Mouse (Mus musculus): Measurements from ENCODE around the gene Olfr1044. TPM values are rescaled to one million over a fixed set of nuclear protein-coding genes. Genes with fewer than 3 reads are reported as not detected.
"Not testable (repeated sequence)": the region's sequence is repeated elsewhere in the genome, so short reads cannot be mapped to it uniquely, and the experiment has no call there.

Olfr1044 gene
- polyA plus RNA-seq (2016; fragmentation: Nextera tagmentation; extraction: Ambion mirVana): not detected in 2 replicates

GRCm38 (mm10) chr2:86177720-86178119 lies at the start of gene Olfr1044:
TSS of gene Olfr1044 (minus strand) at chr2:86177820.
- H3K27me3 ChIP-seq (replicated peaks): no peaks in the 10 kb centered on the region
- H3K27ac ChIP-seq: no peak within 1 kb of the TSS
- no peak within 1 kb of the TSS for H3K4me2 ChIP-seq (replicated peaks)
- no peaks in the 10 kb centered on the region for H3K4me1 ChIP-seq
- no peak within 1 kb of the TSS for H3K4me3 ChIP-seq
- H3K36me3 ChIP-seq: no peaks in the 10 kb centered on the region
- H3K9ac ChIP-seq: no peak within 1 kb of the TSS
- no peaks in the 10 kb centered on the region for H3K9me3 ChIP-seq
- no peak for ATAC-seq (ENCODE audit: low FRiP score, low read depth)

GRCm38 (mm10) chr2:86219214-86219613 lies 41.6 kb upstream of the Olfr1044 start, which contains the start of gene Olfr1046:
TSS of gene Olfr1046 (minus strand) at chr2:86219314.
- H3K9ac ChIP-seq: no peak within 1 kb of the TSS
- no peaks in the 10 kb centered on the region for H3K9me3 ChIP-seq
- H3K4me3 ChIP-seq: no peak within 1 kb of the TSS
- no peaks in the 10 kb centered on the region for H3K27me3 ChIP-seq (replicated peaks)
- H3K36me3 ChIP-seq: no peaks in the 10 kb centered on the region
- no peak within 1 kb of the TSS for H3K27ac ChIP-seq
- H3K4me1 ChIP-seq: no peaks in the 10 kb centered on the region
- H3K4me2 ChIP-seq (replicated peaks): no peak within 1 kb of the TSS
- ATAC-seq (ENCODE audit: low FRiP score, low read depth): no peak
- WGBS: 72% methylated on average over 2 of the region's 2 CpGs

DNA sequence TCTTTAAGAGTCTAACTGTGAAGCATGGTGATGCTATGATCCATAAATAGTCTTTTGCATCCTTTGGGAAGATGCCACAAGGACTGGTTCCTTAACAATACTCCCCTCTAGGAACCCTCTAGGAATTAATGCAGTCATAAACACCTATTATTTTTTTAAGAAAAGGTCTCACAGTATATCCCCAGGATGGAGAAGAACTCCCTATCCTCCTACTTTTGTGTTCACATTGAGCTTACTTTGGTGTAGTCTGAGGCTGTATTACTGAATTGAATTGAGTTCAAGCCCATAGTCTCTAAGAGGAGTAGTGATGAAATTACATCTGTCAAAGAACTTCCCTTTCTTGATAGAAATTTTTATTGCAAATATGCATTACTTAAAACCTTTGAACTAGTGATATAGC lies 25.3 kb upstream of the Olfr1044 start, which contains the start of gene Olfr1045:
Gene Olfr1045 (minus strand): TSS at position 101 of the 400 bp plus-strand sequence.
- Histone ChIP-seq H3K4me3 (no peak within 1 kb of the TSS), H3K27ac (no peak within 1 kb of the TSS), H3K27me3 (replicated peaks) (no peaks in the 10 kb centered on the region), H3K36me3 (no peaks in the 10 kb centered on the region), H3K9me3 (no peaks in the 10 kb centered on the region), H3K4me1 (no peaks in the 10 kb centered on the region), H3K4me2 (replicated peaks) (no peak within 1 kb of the TSS), H3K9ac (no peak within 1 kb of the TSS)
- no peak for ATAC-seq (ENCODE audit: low FRiP score, low read depth)

GRCm38 (mm10) chr2:86195863-86196262 lies 18.2 kb upstream of the Olfr1044 start:
- Histone ChIP-seq H3K9ac (no peak overlapping the region), H3K27me3 (replicated peaks) (no peaks in the 10 kb centered on the region), H3K4me1 (no peaks in the 10 kb centered on the region), H3K9me3 (no peaks in the 10 kb centered on the region), H3K27ac (no peak overlapping the region), H3K4me3 (no peak overlapping the region), H3K36me3 (no peaks in the 10 kb centered on the region), H3K4me2 (replicated peaks) (no peak overlapping the region)
- 69% methylated on average over 1 of the region's 1 CpGs for WGBS
- ATAC-seq (ENCODE audit: low FRiP score, low read depth): no peak

GRCm38 (mm10) chr2:86185583-86185982 lies 8.0 kb upstream of the Olfr1044 start, which contains the start of gene Olfr52:
TSS of gene Olfr52 (minus strand) at chr2:86185683.
- H3K9me3 ChIP-seq: no peaks in the 10 kb centered on the region
- no peak for ATAC-seq (ENCODE audit: low FRiP score, low read depth)
- H3K36me3 ChIP-seq: no peaks in the 10 kb centered on the region
- H3K9ac ChIP-seq: no peak within 1 kb of the TSS
- no peak within 1 kb of the TSS for H3K27ac ChIP-seq
- H3K4me1 ChIP-seq: no peaks in the 10 kb centered on the region
- no peak within 1 kb of the TSS for H3K4me2 ChIP-seq (replicated peaks)
- no peak within 1 kb of the TSS for H3K4me3 ChIP-seq
- no peaks in the 10 kb centered on the region for H3K27me3 ChIP-seq (replicated peaks)

GRCm38 (mm10) chr2:86179950-86180349 lies 2.3 kb upstream of the Olfr1044 start:
- H3K27me3 ChIP-seq (replicated peaks): no peaks in the 10 kb centered on the region
- no peaks in the 10 kb centered on the region for H3K9me3 ChIP-seq
- H3K4me3 ChIP-seq: no peak overlapping the region
- H3K36me3 ChIP-seq: no peaks in the 10 kb centered on the region
- no peaks in the 10 kb centered on the region for H3K4me1 ChIP-seq
- ATAC-seq (ENCODE audit: low FRiP score, low read depth): no peak
- H3K27ac ChIP-seq: no peak overlapping the region
- H3K4me2 ChIP-seq (replicated peaks): no peak overlapping the region
- whole genome bisulfite sequencing: 84% methylated on average over 3 of the region's 3 CpGs
- H3K9ac ChIP-seq: no peak overlapping the region

DNA sequence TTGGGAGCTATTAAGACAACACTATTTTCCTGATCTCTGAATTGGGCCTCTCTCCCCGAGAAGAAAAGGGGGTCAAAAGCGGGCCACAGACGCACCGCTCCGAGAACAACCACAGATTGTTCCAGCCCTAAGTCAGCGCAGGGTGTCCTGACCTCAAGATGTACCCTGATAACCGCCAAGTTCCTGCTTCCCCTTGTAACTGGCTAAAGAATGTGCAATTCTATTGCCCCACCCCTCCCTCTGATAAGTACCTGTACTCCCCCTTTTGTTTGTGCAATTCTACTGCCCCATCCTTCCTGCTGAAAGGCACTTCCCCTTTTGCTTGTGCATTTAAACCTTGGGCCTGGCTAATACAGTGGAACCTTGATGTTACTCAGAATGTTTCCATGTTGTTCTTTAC lies 2.2 kb downstream of the Olfr1044 start:
- not testable (repeated sequence) for H3K4me3 ChIP-seq; ATAC-seq (ENCODE audit: low FRiP score, low read depth)

GRCm38 (mm10) chr2:86167422-86167821 lies 10.2 kb downstream of the Olfr1044 start, which contains the start of gene Olfr1043:
TSS of gene Olfr1043 (minus strand) at chr2:86167522.
- Histone ChIP-seq H3K9ac (no peak within 1 kb of the TSS), H3K4me2 (replicated peaks) (no peak within 1 kb of the TSS), H3K36me3 (no peaks in the 10 kb centered on the region), H3K27me3 (replicated peaks) (no peaks in the 10 kb centered on the region), H3K4me1 (no peaks in the 10 kb centered on the region), H3K27ac (no peak within 1 kb of the TSS), H3K4me3 (no peak within 1 kb of the TSS), H3K9me3 (no peaks in the 10 kb centered on the region)
- ATAC-seq (ENCODE audit: low FRiP score, low read depth): no peak
- 93% methylated on average over 2 of the region's 2 CpGs for WGBS

More for the DNA sequence above, 2.2 kb downstream of the Olfr1044 start:
- H3K36me3 ChIP-seq; H3K27me3 ChIP-seq (replicated peaks); H3K9ac ChIP-seq; H3K4me2 ChIP-seq (replicated peaks); H3K9me3 ChIP-seq; H3K4me1 ChIP-seq; H3K27ac ChIP-seq: not testable (repeated sequence)
- 83% methylated on average over 7 of the region's 7 CpGs for WGBS

DNA sequence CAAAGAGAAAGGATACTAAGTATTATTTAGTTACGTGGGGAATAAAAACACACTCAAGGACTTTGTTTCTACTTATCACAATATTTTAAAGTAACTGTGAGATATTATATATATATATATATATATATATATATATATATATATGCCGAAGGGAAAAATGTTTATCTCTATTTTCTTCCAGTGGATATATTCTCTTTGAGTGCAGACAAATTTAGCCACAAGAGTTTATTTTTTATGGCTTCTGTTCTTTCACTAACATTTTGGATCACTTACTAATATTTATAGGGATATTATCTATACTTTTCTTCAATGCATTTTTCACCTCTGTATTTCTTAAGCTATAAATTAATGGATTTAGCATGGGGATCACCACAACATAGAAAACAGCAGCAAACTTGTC lies 15.9 kb downstream of the Olfr1044 start, which contains the start of gene Olfr1042:
Gene Olfr1042 (minus strand): TSS at position 101 of the 400 bp plus-strand sequence.
- H3K36me3 ChIP-seq: no peaks in the 10 kb centered on the region
- WGBS: 90% methylated on average over 2 of the region's 2 CpGs
- no peak within 1 kb of the TSS for H3K4me3 ChIP-seq
- no peaks in the 10 kb centered on the region for H3K9me3 ChIP-seq
- no peaks in the 10 kb centered on the region for H3K4me1 ChIP-seq
- H3K4me2 ChIP-seq (replicated peaks): no peak within 1 kb of the TSS
- ATAC-seq (ENCODE audit: low FRiP score, low read depth): no peak
- H3K9ac ChIP-seq: no peak within 1 kb of the TSS
- H3K27me3 ChIP-seq (replicated peaks): no peaks in the 10 kb centered on the region
- H3K27ac ChIP-seq: no peak within 1 kb of the TSS

GRCm38 (mm10) chr2:86146632-86147031 lies 31.0 kb downstream of the Olfr1044 start, which contains the start of gene Olfr1040:
TSS of gene Olfr1040 (minus strand) at chr2:86146732.
- H3K36me3 ChIP-seq: no peaks in the 10 kb centered on the region
- no peak within 1 kb of the TSS for H3K27ac ChIP-seq
- 88% methylated on average over 1 of the region's 1 CpGs for WGBS
- H3K4me3 ChIP-seq: no peak within 1 kb of the TSS
- no peaks in the 10 kb centered on the region for H3K27me3 ChIP-seq (replicated peaks)
- no peak within 1 kb of the TSS for H3K9ac ChIP-seq
- no peak for ATAC-seq (ENCODE audit: low FRiP score, low read depth)
- no peak within 1 kb of the TSS for H3K4me2 ChIP-seq (replicated peaks)
- no peaks in the 10 kb centered on the region for H3K9me3 ChIP-seq
- no peaks in the 10 kb centered on the region for H3K4me1 ChIP-seq

DNA sequence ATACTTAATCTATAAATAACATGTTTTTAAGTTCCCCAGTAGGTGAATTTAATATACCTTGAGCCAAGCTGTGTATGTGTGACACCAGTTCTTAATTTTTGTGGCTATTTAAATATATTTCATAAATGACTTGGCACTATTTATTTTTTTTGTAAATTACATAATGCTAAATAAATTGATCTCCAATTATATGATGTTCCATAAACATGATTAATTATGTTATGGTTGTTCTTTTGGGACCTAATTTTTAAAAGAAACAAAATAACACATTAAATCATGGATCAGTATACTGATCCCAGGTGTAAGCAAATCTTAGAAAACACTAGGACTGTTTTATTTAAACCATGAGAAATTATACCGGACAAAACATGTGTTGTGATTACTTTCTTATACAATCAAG lies 41.8 kb downstream of the Olfr1044 start, which contains the start of gene Olfr1039:
Gene Olfr1039 (minus strand): TSS at position 101 of the 400 bp plus-strand sequence.
- no peaks in the 10 kb centered on the region for H3K9me3 ChIP-seq
- no peak within 1 kb of the TSS for H3K27ac ChIP-seq
- H3K4me1 ChIP-seq: no peaks in the 10 kb centered on the region
- no peak for ATAC-seq (ENCODE audit: low FRiP score, low read depth)
- H3K36me3 ChIP-seq: no peaks in the 10 kb centered on the region
- no peaks in the 10 kb centered on the region for H3K27me3 ChIP-seq (replicated peaks)
- no peak within 1 kb of the TSS for H3K9ac ChIP-seq
- no peak within 1 kb of the TSS for H3K4me3 ChIP-seq
- 91% methylated on average over 1 of the region's 1 CpGs for WGBS
- no peak within 1 kb of the TSS for H3K4me2 ChIP-seq (replicated peaks)

Measured in neural tube, embryonic 12.5 days (tissue).